Mouse (Mus musculus) left cerebral cortex, postnatal 36 days (tissue): ENCODE results near the gene Hipk3. TPM values are rescaled to one million over a fixed set of nuclear protein-coding genes. Genes with fewer than 3 reads are reported as not detected.

Source experiments
- DNase-seq, 2 experiments: peaks; one replicate each; pipeline ENCODE4 v3.0.0; 2021 to 2022; ENCODE audit warnings: low spot score in 2 of 2, mixed read lengths in 1 of 2
- intact Hi-C: fragments of 180-260 bp; cut with DNase I; formaldehyde crosslinking; loops from one replicate; pipeline ENCODE4 v1.15.1; 2025
- total RNA-seq, 2 experiments: library from RNA; stranded (reverse); gene quantifications; 2 replicates each; pipeline ENCODE4 v1.2.3; 2021

Hipk3 gene
- total RNA-seq, 2 experiments from 2014 or later = 88.0 to 94.2 TPM

DNA sequence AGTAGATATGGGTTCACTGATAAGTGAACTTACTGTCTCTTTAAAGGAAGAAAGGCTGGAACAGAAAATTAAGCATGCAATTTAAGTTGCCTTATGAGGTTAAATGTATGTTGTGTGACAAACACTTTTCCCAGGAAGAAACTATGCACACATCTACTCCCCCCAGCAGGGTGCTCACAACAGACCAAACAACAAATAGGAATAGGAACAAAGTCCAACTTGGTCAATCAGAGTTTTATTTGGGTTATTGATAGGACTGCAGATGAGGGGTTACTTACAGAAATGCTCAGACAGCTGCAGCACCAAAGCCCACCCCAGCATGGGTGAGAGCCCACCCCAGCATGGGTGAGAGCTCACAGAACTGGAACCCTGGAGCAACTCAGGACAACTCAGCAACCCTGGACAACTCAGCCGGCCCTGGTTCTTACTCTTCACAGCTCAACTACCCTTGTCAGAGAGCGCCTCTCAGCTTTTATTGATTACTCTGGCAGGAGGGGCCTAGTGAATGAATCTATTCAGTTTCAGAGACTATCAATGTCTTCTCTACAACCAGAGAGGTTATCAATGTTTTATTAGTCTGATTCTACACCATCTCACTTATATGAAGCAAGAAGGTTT, 16.7 kb downstream of the Hipk3 start:
- intact Hi-C loops = no loop called here
- no peak for DNase-seq

- no peak for DNase-seq
- intact Hi-C loops = no loop called here
Measured at GRCm38 (mm10) chr2:104472056-104472455, 22.2 kb downstream of the Hipk3 start.

GRCm38 (mm10) chr2:104471161-104471560, 23.1 kb downstream of the Hipk3 start:
- DNase-seq = no peak
- intact Hi-C loops = no loop called here

GRCm38 (mm10) chr2:104470536-104470935, 23.7 kb downstream of the Hipk3 start:
- intact Hi-C loops = no loop called here

DNA sequence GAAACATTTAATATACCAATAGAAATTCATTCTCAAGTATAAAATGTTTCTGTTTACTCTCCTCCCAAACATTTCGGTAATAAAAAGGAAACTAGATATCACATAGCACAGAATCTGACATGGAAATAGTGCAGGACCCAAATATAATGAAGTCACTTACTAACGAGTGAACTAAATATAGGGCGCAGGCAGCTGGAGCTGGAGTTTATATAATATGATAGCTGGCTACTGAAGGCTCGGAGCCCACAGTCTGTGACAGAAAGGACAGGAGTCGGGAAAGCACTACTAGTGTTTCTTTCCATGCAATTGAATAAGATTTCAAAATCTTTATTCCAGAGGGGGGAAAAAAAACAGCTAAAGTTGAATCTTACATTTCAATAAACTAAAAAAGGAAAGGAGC, 25.8 kb downstream of the Hipk3 start:
- DNase-seq = no peak
- intact Hi-C loops = no loop called here

More at GRCm38 (mm10) chr2:104470536-104470935, 23.7 kb downstream of the Hipk3 start:
- no peak for DNase-seq

GRCm38 (mm10) chr2:104466908-104467616, 27.2 kb downstream of the Hipk3 start:
- intact Hi-C loops = no loop called here
- DNase-seq = no peak

GRCm38 (mm10) chr2:104465639-104466430, 28.4 kb downstream of the Hipk3 start:
- intact Hi-C loops = no loop called here
- DNase-seq = no peak

DNA sequence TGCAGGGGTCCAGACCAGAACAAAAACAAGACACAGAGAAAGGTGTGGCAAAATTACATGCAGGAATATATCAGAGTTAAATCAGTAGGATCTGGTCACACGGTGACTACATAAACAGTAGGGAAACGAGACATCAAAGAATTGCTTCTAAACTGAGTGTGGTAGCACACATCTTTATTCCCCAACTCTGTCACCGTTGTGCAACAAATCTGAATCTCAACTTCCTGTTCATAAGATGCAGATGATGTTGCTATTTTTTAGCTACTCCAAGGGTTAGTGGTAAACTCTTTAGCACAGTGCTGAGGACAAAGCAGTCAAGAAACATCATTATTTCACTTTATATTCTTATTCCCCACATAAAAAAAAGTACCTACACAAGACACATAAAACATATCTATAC, 34.2 kb downstream of the Hipk3 start:
- intact Hi-C loops = no loop called here

GRCm38 (mm10) chr2:104458569-104459332, 35.5 kb downstream of the Hipk3 start:
- intact Hi-C loops = no loop called here
- DNase-seq = no peak

More for the DNA sequence above, 34.2 kb downstream of the Hipk3 start:
- DNase-seq = no peak

GRCm38 (mm10) chr2:104457106-104457505, 37.1 kb downstream of the Hipk3 start:
- DNase-seq = no peak
- intact Hi-C loops = no loop called here

DNA sequence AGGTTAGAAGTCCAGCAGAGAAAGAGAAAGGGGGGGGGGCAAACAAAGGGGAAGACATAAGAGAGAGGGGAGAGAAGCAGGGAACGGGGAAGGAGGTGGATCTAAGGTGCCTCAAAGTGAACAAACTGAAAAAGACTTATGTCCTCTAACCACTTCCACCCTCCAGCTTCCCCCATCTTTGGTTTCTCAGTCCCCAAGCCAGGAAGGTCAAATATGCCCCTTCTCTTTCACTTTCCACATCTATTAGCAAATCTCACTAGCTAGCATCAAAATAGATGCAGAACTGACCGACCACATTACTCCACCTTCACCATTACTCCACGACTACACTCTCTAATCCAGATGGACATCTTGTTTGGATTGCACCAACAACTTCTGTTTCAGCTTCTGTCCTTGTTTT, 43.6 kb downstream of the Hipk3 start:
- no peak for DNase-seq
- intact Hi-C loops = loop anchor here (5.0 kb wide), 1 partner anchor 42 kb away; the partner anchor contains the start of gene Hipk3

- intact Hi-C loops = loop anchor here (10.0 kb wide), 1 partner anchor 196 kb away; no protein-coding TSS in a partner anchor
- no peak for DNase-seq
Measured at GRCm38 (mm10) chr2:104449191-104449590, 45.1 kb downstream of the Hipk3 start.

GRCm38 (mm10) chr2:104448201-104448600, 46.0 kb downstream of the Hipk3 start:
- intact Hi-C loops = loop anchor here (10.0 kb wide), 1 partner anchor 197 kb away; no protein-coding TSS in a partner anchor

DNA sequence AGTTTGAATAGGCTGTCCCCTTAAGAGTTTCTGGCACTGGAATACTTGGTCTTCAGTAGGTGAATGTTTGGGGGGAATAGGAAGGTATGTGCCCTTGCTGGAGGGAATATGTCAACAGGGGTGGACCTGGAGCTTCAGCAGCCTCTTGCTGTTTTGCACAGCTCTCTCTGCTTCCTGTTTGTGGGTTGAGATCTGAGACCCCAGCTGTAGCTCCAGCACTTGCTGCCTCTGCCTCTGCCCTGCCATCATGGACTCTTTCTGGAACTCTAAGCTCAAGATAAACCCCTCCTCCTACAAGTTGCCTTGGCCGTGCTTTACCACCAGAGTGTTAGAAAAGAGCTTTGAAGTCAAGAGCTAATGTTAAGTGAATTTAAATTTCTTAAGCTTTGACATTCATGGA, 48.2 kb downstream of the Hipk3 start:
- no peak for DNase-seq
- intact Hi-C loops = loop anchor here (10.0 kb wide), 1 partner anchor 199 kb away; no protein-coding TSS in a partner anchor

More at GRCm38 (mm10) chr2:104448201-104448600, 46.0 kb downstream of the Hipk3 start:
- DNase-seq = no peak

GRCm38 (mm10) chr2:104444776-104445175, 49.5 kb downstream of the Hipk3 start:
- intact Hi-C loops = loop anchor here (2.0 to 10.0 kb wide), 2 partner anchors 140 to 200 kb away; no protein-coding TSS in a partner anchor
- DNase-seq = peak; percentile 50 to 52

DNA sequence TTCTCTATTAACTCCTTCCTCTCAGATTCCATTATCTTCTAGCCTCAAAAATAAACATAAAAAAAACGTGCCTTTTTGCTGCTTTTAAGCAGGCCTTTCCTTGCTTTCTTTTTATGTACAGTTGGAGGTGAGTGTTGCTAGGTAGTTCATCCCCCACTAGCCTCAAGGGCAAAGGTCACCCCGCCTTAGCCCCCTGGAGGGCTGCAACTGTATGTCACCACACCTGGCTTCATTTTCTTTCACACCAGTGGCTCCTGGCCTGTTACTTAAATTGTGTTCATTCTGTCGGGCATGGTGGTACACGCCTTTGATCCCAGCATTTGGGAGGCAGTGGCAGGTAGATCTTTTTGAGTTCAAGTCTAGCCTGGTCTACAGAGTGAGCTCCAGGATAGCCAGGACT, 51.9 kb downstream of the Hipk3 start:
- intact Hi-C loops = loop anchor here (10.0 kb wide), 1 partner anchor 202 kb away; no protein-coding TSS in a partner anchor
- DNase-seq = no peak

GRCm38 (mm10) chr2:104436226-104436625, 58.0 kb downstream of the Hipk3 start:
- DNase-seq = no peak
- intact Hi-C loops = no loop called here

DNA sequence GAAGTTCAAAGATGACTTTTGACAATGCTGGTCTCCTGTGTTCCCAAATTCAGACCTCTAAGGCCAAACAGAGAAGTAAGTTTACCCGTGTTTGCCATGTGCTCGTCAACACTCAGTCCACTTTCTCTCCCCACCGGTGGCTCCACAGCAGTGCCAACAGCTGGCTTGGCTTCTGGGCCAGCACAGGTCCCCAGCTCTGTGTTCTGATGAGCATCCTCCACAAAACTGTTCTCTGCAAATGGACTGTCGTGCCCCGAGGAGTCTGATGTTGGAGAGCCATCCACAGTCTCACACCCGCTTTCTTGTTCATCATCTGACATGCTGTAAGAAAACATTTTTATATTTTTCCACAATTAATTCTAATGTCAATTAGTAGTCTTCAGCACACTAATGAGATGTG, 63.2 kb downstream of the Hipk3 start:
- no peak for DNase-seq
- intact Hi-C loops = no loop called here

GRCm38 (mm10) chr2:104430566-104430965, 63.7 kb downstream of the Hipk3 start:
- DNase-seq = no peak
- intact Hi-C loops = no loop called here
